Mouse (Mus musculus): ENCODE data around the gene Ube2h.
A peak's percentile ranks its signal among the peaks of the same experiment; 100 is the strongest.

The Ube2h gene

DNA sequence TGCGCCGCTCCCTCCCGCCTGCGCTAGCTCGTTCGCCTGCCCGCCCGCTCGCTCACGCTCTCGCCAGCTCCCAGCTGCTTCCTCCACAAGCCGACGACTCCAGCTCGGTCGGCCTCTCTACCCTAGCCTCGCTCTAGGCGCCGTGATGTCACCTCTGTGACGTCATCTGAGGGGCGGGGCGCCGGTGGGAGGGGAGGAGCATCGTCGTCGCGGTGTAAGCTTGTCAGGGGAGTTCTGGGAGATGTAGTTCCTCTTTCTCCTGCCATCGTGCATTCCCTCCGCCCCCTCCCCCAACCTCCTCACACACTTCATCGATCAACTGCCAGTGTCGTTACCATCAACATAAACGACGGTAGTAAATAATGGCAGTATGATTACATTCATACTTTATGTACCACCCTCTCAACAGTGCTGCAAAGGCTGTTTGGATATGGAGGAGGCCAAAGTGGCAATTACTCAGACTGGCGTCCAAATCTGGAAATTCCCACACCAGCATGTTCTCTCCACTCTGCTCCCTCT is at the start of gene Ube2h:
TSS of gene Ube2h (minus strand) at position 141 of the 519 bp plus-strand sequence.
- DNase-seq = peak; percentile 99

DNA sequence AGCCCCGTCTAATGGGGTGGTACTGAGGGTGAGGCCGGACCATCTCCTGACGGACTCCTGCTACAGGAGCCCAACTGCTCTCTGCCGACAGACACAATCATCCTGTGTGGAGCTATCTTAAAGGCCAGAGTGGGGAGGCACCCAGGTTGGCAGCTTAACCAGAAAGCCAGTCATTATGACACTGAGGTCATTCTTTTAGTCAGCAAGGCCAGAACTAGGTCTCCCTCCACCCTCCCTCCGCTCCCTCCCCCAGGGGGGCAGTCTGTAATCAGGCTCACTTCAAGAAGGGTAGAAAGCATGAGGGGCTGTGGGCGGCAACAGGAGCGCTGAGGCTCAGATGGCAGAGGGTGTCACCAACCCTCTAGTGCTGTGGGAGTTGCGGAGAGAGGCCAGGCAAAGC is 49.3 kb upstream of the Ube2h start:
- no peak for DNase-seq

DNA sequence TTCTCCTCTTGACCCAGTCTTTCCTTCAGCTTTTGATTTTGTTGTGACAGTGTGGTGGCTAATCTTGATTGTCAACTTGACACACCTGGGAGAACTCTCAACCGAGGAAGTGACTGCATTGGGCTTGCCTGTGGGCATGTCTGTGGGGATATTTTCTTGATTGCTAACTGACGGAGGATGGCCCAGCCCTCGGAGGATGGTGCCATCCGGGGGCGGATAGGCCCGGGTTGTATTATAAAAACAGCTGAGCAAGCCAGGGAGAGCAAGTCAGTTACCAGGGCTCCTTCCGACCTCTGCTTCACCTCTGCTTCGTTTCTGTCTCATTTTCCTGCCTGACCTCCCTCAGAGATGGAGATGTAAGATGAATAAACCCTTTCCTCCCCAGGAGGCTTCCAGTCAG is 48.4 kb upstream of the Ube2h start:
- no peak for DNase-seq

DNA sequence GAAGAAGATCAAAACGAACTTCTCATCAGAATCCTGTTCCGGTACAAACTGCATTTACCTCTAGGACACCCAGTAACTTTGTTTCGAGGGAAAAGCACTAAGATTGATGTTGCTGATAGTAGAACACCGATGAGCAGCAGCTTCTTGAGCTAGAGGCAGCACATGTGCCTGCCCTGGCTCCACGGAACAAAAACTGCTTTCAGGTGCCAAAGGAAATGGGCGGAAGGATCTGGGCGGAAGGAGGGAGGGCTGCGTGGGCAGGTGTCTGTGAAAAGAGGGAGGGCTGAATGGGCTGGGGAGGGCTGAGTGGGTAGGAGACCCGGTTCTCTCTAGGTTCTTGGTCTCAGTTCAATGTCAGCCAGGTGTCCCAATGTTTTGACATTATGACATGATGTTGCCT is 47.0 kb upstream of the Ube2h start:
- DNase-seq = no peak

DNA sequence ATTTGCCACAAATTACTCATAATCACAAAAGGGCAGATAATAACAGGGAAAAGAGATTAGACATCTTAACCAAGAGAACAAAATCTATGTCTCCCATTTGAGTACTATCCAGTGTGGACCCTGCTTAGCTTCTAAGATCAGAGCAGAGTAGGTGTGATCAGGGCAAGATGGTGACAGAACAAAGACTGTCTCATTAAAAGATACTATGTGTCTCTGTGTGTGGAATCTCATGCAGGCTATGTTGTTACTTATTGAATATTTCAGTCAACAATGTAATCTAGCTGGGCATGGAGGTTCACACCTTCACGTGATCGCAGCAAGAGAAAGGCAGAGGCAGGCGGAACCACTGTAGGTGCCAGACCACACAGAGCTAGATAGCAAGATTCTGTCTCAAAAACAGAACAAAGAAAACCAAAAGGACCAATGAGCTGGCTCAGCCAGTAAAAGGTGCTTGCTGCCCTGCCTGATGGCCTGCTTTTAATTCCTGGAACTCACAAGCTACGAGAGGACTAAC is 43.0 kb upstream of the Ube2h start:
- DNase-seq = no peak

DNA sequence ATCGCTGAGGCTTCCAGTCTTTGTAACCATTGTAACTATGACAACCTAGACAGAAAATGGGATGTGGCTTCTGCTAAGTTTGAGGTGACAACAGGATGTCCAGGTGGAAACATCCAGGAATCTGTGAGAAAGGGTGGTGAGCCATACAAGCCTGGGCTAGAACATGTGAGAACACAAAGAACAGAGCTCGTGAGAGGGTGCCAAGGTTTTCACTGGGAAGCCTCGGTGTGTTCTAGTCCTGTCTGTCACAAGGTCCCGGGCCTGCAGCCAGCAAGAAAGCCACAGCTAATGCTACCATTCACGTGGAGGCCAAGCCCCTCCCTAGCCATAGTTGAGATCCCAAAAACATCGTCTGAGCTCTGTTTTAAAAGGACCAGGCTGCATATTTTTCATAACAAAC is 42.4 kb upstream of the Ube2h start:
- no peak for DNase-seq

DNA sequence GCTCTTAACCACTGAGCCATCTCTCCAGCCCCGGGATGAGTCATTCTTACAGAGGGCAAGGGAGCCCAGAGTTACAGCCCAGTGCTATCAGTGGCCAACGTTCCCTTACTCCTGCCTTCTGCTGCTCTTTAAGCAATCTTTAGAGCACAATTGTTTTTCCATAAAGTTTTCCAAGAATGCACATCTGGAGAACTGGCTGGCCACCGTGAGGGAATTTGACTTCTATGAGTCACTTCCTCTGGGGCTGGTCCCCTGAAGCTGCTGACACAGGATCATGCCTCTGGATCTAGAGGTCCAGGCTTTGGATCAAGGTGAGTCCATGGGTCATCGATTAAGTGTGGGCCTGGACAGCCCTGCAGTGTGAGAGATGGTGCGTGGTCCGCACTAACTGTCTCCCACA is 39.7 kb upstream of the Ube2h start:
- DNase-seq = no peak

DNA sequence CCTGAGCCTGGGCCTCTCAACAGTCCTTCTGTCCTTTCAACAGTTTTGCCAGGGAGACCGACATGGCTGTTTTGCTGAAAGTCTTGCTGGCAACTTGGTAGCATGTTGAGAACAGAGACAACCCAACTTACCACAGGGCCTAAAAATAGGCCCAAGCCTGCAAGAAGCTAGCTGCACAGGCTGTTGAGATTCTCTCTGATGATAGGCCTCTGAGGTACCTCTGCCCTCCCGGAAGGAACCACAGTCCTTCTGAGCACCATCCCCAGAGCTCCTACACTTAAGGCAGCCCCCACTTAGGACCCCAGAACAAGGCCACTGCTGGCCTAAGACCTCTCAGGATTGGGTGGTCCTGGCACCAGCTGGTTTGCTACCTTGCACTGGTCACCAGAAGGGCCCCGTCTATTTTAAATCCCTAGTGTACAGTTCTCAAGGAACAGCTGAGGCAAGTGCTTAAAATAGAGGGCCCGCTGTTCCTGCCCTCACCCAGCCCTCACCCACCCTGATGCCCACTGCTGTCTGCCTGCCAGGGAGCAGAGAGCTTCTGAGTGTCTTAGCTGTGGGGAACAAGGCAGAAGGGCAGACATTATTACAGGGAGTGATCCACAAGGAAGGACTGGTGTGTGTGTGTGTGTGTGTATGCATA is 36.0 kb upstream of the Ube2h start:
- DNase-seq = no peak

DNA sequence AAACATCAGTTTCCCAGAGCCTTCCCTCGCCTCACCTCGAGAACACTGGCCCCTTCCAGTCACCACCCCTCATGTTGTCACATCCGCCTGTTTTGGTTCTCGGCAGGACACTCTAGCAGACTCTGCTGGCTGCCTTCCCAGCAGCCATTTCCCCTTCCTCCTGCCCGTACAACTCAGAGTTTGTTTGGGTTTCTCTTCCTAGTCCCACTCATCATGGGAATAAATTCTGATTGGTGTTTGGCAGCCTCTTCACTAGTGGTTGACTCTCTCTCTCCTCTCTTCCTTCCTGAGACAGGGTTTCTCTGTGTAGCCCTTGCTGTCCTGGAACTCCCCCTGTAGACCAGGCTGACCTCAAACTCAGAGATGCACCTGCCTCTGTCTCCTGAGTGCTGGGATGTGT is 32.6 kb upstream of the Ube2h start:
- DNase-seq = peak; percentile 90

DNA sequence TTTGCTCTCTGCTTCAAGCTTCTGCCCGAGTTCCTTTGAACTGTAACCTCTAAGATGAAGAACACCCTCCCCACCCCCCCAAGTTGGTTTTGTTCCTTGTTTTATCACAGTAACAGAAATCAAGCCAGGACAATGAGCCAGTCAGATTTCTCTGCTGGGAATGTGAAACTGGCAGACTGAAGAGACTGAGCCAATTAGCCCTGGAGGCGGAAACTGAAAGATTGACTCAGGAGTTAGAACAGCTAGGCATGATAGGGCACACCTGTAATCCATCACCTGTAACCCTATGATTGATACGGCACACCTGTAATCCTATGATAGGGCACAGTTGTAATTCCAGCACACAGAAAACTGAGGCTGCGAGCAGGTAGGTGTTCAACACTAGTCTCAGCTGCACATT is 27.9 kb upstream of the Ube2h start:
- no peak for DNase-seq

DNA sequence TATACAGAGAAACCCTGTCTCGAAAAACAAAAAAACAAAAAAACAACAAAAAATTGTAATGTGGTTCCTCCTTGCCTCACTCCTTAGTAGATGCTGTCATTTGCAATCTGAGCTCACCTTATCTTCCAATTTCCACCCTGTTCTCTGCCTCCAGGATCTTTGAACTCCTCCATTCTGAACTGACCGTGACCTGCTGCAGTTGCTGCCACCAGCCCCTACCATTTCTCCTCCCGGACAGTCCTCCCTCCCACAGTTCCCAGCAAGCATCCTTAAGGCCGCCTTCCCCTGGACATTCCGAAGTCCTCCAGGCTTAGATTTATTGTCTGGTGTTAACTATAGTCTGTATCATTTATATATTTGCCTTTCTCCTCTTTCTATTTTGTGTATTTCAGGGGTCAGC is 26.4 kb upstream of the Ube2h start:
- DNase-seq = no peak

DNA sequence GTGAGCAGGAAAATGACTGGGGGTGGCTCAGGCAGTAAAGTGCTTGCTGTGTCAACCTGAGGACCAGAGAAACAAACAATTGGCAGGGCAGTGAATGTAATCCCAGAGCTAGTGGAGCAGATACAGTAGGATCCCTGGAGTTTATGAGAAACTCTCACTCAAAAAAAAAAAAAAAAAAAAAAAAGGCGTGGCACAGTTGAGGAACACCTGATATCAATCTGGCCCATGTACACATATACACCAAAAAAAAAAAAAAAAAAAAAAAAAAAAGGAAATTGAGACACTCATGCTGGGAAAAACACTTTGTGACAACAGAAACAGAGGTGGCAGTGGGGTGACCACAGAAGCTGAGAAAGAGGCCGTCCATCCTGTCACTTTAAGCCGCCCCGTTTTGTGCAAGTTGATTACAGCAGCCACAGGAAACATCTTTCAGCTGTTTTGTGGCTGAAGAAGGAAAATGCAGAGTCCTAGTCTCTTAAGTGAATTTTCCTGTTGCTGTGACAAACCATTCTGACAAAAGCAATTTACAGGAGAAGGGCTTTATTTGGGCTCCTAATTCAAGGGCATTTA is 21.7 kb upstream of the Ube2h start:
- peak; percentile 29 for DNase-seq

DNA sequence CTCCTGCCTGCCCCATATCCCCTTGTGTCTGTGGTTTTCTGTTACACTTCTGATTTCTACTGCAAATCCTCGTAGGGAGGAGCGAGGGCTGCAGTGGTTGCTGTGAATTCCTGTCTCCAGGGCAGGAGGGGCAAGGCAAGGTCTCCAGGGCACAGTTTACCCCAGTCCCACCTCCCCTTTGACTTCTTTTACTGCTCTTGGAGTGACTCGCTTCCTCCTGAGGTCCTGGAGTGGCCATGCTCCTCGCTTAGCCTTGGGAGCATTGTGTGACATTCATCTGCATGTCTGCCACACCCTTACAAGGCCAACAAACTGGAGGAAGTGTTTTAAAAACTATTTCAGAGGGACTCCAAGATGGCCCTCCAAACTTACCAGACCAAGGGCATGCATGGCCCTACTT is 16.7 kb upstream of the Ube2h start:
- DNase-seq = no peak

DNA sequence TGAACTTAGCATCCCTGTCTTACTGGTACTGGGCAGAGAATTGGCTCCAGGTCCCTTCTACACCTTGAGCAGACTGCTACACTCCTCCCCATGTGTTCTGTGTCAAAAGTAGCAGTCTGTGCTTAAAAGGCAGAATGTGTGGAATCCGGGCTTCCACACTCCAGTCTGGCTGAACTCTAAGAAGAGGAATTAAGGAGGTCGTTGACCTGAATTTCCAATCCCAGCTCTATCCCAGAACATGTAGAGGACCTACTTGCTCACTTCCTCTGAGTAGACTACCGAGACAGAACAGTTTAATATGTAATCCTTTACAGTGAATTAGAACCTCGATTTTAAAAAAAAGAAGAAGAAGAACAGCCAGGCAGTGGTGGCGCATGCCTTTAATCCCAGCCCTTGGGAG is 14.9 kb upstream of the Ube2h start:
- no peak for DNase-seq

DNA sequence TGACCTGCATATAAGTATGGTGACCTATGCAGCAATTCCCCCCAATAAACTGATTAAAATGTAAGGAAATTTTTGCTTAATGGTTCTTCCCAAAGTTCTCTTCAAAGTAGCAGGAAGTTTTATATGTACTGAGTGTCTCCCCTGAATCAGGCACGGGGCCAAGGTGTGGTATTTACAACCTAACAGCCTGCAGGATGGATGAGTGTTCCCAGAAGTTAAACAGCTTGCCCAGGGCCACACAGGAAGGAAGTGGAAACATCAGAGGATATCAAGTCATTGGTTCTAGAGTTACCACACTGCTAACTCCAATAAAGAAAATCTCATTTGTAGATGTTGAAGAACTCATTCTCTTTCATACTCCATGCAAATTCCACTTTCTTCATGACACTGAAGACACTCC is 7.7 kb upstream of the Ube2h start:
- no peak for DNase-seq

DNA sequence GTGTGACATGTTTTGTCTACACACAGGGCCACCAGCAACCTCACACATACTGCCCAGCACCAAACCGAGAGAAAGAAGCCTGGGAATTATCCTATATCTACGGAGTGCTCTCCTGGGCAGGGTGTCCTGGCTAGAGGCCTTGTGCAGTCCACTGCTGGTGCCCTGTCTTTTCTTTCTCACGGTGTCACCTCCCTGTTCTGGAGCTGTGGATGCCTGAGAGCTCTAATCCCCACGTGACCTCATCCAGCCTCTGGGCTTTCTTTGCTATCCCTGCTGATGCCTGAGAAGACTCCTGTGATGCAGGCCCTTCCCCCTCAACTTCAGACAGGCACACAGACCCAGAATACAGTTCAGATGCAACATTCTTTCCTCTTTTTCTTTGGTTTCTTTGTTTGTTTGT is 4.4 kb upstream of the Ube2h start:
- no peak for DNase-seq

DNA sequence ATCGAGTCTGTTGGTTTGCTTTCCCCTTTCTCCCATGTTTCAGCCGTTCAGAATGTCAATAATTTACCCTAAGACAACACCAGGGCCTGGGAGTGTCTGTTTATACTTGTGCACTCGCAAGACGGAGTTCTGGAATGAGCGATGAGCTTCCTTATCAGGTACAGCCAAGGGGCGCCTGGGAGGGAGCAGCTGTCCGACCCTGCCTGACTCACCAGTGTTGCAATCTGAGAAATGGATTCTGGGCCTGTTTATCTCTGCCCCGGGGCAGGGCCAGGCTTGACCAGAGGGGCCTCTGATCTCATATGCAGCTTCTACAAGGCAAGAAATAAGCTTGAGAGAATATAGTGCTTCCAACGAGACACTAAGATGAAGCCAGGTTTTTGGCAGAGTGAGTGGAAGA is 3.4 kb upstream of the Ube2h start:
- DNase-seq = no peak

DNA sequence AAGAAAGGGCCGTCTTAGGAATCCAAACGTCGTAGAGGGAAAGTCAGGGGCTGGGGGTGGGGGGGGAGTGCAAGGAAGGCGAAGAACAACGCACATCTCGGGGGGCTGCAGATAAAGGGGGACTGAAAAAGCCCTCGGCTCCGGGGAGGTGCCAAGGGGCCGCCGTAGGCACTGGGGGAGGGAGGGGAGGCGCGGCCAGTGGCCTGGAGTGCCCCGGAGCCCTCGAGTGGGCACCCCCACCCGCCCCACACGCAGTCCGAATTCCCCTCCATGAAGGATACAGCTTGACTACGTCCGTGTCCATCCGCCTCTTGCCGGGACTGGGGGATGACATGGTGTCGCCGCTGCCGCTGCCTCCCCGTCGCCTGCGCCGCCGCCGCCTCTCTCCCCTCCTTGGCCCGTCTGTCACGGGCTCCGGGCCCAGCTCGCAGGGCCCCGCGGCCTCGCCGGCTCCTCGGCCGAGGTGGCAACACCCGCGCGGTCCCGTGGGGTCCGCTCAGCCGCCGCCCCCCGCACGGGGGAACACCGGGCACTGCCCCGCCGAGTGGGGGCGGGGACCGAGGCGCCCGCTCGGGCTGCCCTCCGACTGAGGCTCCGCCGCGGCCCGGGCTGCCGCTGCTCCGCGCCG is 454 bp downstream of the Ube2h start:
- peak; percentile 74 for DNase-seq

DNA sequence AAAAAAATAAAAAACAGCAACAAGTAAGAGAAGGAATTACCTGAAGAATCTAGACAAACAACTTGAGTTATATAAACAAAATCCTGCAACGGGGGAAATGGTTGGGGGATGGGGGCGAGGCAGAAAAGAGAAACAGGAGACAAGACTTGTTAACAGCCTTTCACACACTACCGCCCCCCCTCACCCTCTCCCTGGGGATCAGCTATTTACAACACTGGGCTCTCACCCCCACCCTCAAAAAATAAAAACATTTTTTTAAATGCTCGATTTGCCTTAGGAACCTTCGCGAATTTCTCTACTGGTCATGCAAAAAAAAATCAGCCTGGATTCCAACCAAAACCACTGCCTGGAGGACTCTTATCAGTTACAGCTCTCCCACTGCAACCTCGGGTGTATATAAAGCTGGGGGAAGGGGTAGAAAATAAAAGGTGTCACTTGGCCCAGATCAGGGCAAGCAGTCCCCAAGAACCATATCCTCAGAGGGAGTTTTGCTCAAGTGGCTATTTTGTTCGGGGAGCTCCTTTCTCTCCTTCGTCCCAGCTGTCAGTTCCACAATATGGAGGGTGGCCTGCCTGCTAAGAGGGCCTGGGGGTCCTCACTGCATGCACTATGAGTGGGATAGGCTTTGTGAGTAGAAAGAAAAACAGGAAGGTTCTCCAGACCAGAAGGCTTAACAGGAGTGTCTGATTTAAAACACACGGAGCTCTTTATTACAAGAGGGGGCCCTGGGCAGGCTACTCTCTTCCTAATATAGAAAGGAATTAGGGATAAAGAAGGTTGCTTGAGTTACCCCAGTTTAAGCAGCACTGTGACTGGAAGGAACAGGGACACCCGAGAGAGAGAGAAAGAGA is 1.3 kb downstream of the Ube2h start:
- DNase-seq = peak; percentile 80

DNA sequence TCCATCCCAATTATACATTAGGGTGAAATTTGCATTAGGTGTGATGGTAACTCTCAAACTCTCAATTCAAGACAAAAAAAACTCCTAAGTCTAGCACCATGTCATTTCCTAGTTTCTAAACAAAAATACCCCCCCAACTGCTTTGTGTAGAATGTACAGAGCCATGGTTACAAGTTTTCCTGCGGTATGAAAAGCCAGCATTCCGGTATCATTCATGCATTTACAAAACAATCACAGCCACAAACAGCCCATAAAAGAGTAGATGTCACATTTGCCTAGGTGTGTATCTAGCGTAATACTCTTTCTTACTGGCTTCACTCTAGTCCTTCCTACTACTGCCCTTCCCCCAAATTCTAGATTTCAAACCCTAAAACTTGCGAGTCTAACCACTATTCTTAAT is 2.2 kb downstream of the Ube2h start:
- no peak for DNase-seq

DNA sequence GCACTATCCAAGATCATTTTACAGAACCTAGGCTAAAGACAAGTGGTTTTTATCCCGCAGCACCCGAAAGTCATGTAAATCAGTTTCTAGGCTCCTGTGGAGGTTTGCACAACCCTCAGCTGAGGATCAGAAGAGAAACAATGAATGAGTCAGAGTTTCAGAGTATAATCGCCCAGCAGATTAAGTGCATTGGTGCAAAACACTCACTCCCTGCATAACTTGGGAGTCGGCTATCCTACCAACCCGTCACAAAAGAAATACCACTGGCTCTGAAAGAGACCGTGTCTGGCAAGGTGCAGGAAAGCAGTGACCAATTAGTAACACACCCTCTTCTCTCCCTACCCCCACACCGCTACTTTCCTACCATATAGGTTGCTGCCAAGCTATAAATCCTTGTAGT is 3.4 kb downstream of the Ube2h start:
- DNase-seq = peak; percentile 25

DNA sequence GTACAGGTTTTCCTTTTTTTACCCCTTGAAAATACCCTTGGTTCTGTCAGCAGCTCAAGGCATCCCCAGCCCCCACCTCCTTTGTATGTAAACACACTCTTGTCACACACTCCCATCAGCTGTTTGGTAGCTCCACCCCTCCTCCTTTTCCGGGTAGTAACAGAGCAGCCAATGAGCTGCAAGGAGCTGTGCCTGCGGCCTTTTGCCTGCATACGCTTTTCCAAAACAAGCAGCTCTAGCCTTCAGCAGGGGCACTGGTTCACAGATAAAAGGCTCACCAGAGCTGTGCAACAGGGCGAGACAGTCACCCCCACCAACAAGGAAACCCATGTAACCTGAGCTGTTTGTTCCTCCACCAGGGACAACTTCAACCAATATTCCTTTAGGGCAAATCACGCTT is 4.0 kb downstream of the Ube2h start:
- peak; percentile 91 for DNase-seq

DNA sequence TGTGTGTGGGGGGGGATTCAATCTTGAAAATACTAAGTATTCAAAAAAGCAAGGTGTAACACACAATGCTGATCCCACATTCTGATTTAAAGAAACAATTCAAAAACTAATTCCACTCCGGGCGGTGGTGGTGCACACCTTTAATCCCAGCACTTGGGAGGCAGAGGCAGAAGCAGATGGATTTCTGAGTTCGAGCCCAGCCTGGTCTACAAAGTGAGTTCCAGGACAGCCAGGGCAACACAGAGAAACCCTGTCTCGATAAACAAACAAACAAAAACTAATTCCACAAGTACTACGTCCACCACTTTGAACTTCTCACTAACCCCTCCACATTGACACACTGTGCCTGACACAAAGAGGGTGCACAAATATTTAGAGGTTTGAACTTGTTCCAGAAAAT is 4.7 kb downstream of the Ube2h start:
- no peak for DNase-seq
